34 mouse cellular contexts compared by ENCODE assay signal in genomic region chr2:19600860-19601259, GRCm38 (mm10). TPM values are rescaled to one million over a fixed set of nuclear protein-coding genes. Genes with fewer than 3 reads are reported as not detected.
"Had no signal": no experiment of that assay in that cellular context is flagged by ENCODE, and none has a peak within 500 bp of the region (broad histone marks: within the 10 kb centered on the region; RNA-seq: fewer than 3 reads in every experiment).

No protein-coding gene starts in this region.

- H3K4me3 ChIP-seq: heart, adult 2 months; heart, embryonic 10.5 days; heart, embryonic 12.5 days; hindbrain, embryonic 10.5 days; hindbrain, embryonic 12.5 days; intestine, embryonic 15.5 days; layer of hippocampus, adult 2 months; left cerebral cortex, adult 2 months; limb, embryonic 10.5 days; limb, embryonic 12.5 days had no signal

- DNase-seq: gastrocnemius, postnatal 14 days; heart, postnatal 4 days; kidney, adult 18-20 months; kidney, adult 8-10 months; kidney, postnatal 10 days; kidney, postnatal 25 days; kidney, postnatal 4 days; liver had no signal

- H3K36me3 ChIP-seq: heart, embryonic 10.5 days; heart, embryonic 12.5 days; hindbrain, embryonic 10.5 days; hindbrain, embryonic 12.5 days; intestine, embryonic 15.5 days; limb, embryonic 10.5 days; limb, embryonic 12.5 days had no signal

- H3K27me3 ChIP-seq: heart, embryonic 12.5 days; hindbrain, embryonic 12.5 days; intestine, embryonic 15.5 days; limb, embryonic 12.5 days had no signal

- H3K4me2 ChIP-seq: heart, embryonic 12.5 days; hindbrain, embryonic 12.5 days; hindbrain, embryonic 14.5 days; intestine, embryonic 15.5 days; limb, embryonic 12.5 days had no signal

RNA-seq across cellular contexts. Expression of gene 4921504E06Rik, which starts 47.1 kb away (rescaled TPM):
- total RNA-seq: gastrocnemius, adult 8-10 months; gastrocnemius, postnatal 14 days; gastrocnemius, postnatal 4 days; granulocyte monocyte progenitor cell, adult 5-6 weeks; heart, adult 2 months; heart, postnatal 10 days; heart, postnatal 25 days; heart, postnatal 4 days; layer of hippocampus, adult 2 months; layer of hippocampus, postnatal 10 days; layer of hippocampus, postnatal 25 days; left cerebral cortex, adult 2 months; left cerebral cortex, postnatal 14 days; left cerebral cortex, postnatal 36 days had no signal
- polyA plus RNA-seq: heart, adult 2 months; heart, embryonic 10.5 days; heart, embryonic 12.5 days; heart, embryonic 16.5 days; hindbrain, embryonic 10.5 days; hindbrain, embryonic 14.5 days; inflammation-experienced regulatory T-cells, adult 6 months; intestine, embryonic 15.5 days; intestine, postnatal 0 days; kidney, embryonic 14.5 days; kidney, embryonic 16.5 days; limb, embryonic 10.5 days; limb, embryonic 12.5 days; limb, embryonic 14.5 days had no signal
